Comparison of ENCODE assay signal across 10 mouse cellular contexts in the genomic region with DNA sequence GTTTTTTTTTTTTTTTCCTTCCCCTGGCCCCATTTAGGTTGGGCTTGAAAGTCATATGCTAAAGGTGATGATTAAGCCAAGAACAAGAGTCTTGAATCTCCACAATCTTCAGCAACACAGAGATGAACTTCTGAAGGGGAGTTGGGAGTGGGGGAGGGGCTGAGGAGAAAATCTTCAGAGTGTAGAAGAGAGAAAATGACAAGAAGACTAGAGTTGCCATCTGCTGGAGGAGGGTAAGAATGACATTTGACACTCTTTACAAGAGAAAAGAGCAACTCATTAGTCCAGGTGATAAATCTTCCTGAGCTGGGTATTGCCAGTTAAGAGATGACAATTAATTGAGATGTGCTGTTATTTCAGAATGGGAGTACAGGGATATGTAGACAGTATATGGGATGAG. TPM values are rescaled to one million over a fixed set of nuclear protein-coding genes. Genes with fewer than 3 reads are reported as not detected.
A peak's percentile ranks its signal among the peaks of the same experiment; 100 is the strongest.
DNase-seq lines count a peak whose midpoint lies in the region; ATAC-seq and TF ChIP-seq lines count a peak whose summit lies in the region.
"Had no signal": no experiment of that assay in that cellular context is flagged by ENCODE, and none has a peak within 500 bp of the region (broad histone marks: within the 10 kb centered on the region; RNA-seq: fewer than 3 reads in every experiment).

No protein-coding gene starts in this region.

- no peaks in the 10 kb centered on the region for H3K27me3 ChIP-seq in stomach, postnatal 0 days (ENCODE audit: control insufficient read depth, insufficient read depth, low read length)
- H3K27me3 ChIP-seq: hindbrain, embryonic 15.5 days had no signal

- no peak for TF ChIP-seq EP300 in stomach, postnatal 0 days (optimal IDR thresholded peaks at IDR 0.05)

- H3K9ac ChIP-seq in stomach, postnatal 0 days (ENCODE audit: low read length) = no peak overlapping the region
- H3K9ac ChIP-seq: hindbrain, embryonic 15.5 days had no signal

- DNase-seq in layer of hippocampus, adult 11-12 months (ENCODE audit: low spot score) = peak; percentile 39
- DNase-seq in layer of hippocampus, adult 8-10 months (ENCODE audit: low spot score in 2 of 2) = no peak
- peak; percentile 69 to 77 for DNase-seq in right cerebral cortex, postnatal 10 days (ENCODE audit: low spot score in 2 of 2)
- no peak for DNase-seq in right cerebral cortex, adult 2 months (ENCODE audit: low spot score in 2 of 2)
- peak; percentile 76 for DNase-seq in embryo, embryonic 10.5 days (ENCODE audit: low spot score)
- DNase-seq in stomach, postnatal 0 days (ENCODE audit: low spot score) = no peak
- DNase-seq in adrenal gland, postnatal 25 days = no peak
- DNase-seq: gastrocnemius, postnatal 25 days had no signal

- ATAC-seq in stomach, postnatal 0 days (ENCODE audit: low FRiP score, low TSS enrichment) = no peak

- no peaks in the 10 kb centered on the region for H3K4me1 ChIP-seq in stomach, postnatal 0 days (replicated peaks; ENCODE audit: control insufficient read depth, insufficient read depth)

- peak; percentile 53 for TF ChIP-seq CTCF in stomach, postnatal 0 days (IDR thresholded peaks at IDR 0.05; ENCODE audit: low read depth)

- no peak overlapping the region for H3K27ac ChIP-seq in stomach, postnatal 0 days (replicated peaks)
- H3K27ac ChIP-seq: hindbrain, embryonic 15.5 days had no signal

- no peak overlapping the region for H3K4me3 ChIP-seq in stomach, postnatal 0 days (ENCODE audit: low read depth, low read length)
- H3K4me3 ChIP-seq: hindbrain, embryonic 15.5 days had no signal

- H3K4me2 ChIP-seq in stomach, postnatal 0 days (replicated peaks; ENCODE audit: low read depth) = no peak overlapping the region
- H3K4me2 ChIP-seq: hindbrain, embryonic 15.5 days had no signal

- H3K36me3 ChIP-seq in stomach, postnatal 0 days (ENCODE audit: control insufficient read depth, insufficient read depth, low read length) = no peaks in the 10 kb centered on the region
- H3K36me3 ChIP-seq: hindbrain, embryonic 15.5 days had no signal

- no peaks in the 10 kb centered on the region for H3K9me3 ChIP-seq in stomach, postnatal 0 days (ENCODE audit: control insufficient read depth, low read length)
- H3K9me3 ChIP-seq: hindbrain, embryonic 15.5 days had no signal

RNA-seq across cellular contexts. Expression of gene Lrrtm1, which starts 23.6 kb away (rescaled TPM):
- 10 to 100 TPM; 92.6 to 96.6 (median 93.5) TPM for total RNA-seq in layer of hippocampus, adult 8-10 months (2022)
- 2.5 and 3.0 TPM in 2 replicates for polyA plus RNA-seq in stomach, postnatal 0 days (2015; fragmentation: Nextera tagmentation; extraction: Ambion mirVana)
- total RNA-seq in adrenal gland, postnatal 25 days (2021) = 0.61 TPM in 1 of 2 replicates, not detected in the other
- total RNA-seq: gastrocnemius, postnatal 25 days; megakaryocyte progenitor cell, adult 5-6 weeks had no signal

Comparison
In these comparisons a context has a peak if more than half of its experiments do, and no peak if none do; other contexts are left out.
1. DNase-seq: peak in layer of hippocampus, adult 11-12 months (single experiment), right cerebral cortex, postnatal 10 days (2 of 2) and embryo, embryonic 10.5 days (single experiment); none in layer of hippocampus, adult 8-10 months (0 of 2), right cerebral cortex, adult 2 months (0 of 2), stomach, postnatal 0 days (single experiment) and adrenal gland, postnatal 25 days (single experiment).
2. RNA of gene Lrrtm1, which starts 23.6 kb away (total RNA-seq): 92.6 to 96.6 TPM in layer of hippocampus, adult 8-10 months; 0.61 TPM in adrenal gland, postnatal 25 days; every median in the first group is over 10 times any median in the second.